Mouse (Mus musculus): Measurements from ENCODE around the gene Proser1.

Gene Proser1

DNA sequence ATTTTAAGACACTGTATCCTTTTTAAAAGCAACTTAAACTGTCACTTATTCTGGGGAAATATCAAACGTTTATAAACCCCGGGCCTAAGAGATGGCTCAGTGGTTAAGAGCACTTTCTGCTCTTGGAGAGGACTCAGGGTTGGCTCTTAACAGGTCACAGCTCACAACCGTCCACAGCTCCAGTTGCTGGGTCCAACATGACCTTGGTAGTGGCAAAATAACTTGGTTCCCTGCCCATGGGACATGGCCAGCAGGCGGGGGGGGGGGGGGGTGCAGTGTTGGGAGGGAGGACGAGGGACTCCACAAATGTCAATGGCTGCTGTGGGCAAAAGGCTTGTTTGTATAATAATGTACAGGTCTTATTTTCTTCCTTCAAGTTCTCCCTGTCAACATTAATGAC, 3.9 kb downstream of the Proser1 start:
- DNase-seq = no peak

DNA sequence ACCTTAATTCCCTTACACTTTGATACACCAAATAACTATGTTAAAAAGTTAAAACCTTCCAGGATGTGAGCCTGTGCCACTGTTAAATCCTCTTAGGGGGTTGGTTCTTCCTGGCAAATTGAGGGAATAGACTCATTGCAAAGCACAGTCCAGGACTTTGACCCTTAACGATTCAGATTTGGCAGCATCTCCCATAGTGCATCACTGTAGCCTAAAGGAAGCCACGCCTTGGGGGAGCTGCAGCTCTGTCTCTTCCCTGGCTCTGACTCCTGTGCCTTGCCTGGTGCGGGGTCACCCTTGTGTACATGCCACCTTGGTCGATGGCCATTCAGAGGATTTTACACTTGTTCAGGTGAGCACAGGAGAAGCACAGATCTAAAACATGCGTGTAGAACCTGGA, 6.2 kb downstream of the Proser1 start:
- DNase-seq = peak; percentile 42 to 49

DNA sequence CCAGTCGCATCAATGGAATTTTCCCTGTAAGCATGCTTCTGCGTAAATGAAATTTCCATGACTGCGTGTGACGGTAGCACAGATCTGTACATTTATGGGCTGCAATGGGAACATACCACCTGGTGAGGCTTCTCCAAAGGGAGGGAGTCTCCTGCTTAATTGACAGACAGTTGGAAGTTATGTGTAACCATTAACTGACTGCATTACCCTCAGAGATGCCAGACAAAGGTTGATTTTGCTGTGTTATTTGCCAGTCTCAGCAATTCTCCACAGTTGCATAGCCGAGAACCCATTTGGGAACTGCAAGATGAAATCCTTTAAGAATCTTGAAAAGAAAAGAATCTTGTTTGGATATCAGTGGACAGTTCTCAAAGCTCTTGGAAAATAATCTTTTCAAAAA, 8.6 kb downstream of the Proser1 start:
- DNase-seq = peak in 1 of 2 experiments; percentile 43

DNA sequence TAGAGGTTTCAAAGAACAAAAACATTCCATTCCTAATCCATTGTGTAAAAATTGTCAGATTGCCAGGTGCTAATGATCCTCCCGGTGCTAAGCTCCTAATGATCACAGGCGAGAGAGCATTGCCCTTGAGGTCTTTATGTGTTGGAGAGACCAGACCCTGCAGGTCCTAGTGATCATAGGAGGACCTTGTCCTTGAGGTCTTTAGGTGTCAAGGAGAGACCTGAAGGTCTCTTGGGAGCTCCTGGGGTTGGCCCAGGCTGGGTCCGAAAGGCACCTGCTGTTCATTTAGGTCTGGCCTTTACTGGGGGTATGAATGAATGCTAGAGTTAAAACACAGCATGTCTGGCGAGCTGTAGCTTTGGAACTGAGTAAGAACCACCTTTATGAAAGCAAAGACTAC, 10.7 kb downstream of the Proser1 start:
- DNase-seq = no peak

DNA sequence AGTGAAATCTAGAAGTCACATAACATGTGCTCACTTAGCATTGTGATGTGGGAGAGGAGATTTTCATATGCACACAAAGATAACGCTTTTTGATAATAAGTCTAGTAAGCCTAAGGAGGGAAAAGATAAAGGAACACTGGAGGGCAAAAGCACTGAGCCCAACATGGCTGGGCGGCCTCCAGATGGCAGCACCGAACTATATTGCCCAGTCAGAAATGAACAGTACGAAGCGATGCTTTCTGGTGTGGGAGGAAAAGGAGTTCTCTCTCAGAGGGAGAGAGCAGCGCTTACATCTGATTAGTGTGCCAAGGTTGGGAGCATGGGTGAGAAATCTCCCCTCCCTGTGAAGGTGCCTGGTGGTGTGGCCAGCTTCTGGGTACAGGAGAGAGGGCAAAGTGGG, 12.4 kb downstream of the Proser1 start:
- DNase-seq = peak; percentile 58 to 81

DNA sequence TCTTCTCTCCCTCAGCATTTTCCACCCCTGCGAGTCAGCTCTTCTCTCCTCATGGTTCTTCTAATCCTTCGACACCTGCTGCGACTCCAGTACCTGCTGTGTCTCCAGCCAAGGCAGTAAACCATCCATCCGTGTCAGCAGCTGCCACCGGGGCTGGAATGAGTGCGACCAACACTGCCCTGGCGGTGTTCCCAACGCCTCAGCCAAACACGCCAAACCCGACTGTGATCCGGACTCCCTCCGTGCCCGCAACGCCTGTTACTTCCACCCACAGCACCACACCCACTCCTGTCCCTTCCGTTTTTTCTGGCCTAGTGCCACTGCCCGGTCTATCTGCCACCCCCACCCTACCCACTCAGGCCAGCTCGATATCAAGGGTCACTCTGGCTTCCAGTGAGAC, 14.0 kb downstream of the Proser1 start:
- peak; percentile 85 to 88 for DNase-seq

DNA sequence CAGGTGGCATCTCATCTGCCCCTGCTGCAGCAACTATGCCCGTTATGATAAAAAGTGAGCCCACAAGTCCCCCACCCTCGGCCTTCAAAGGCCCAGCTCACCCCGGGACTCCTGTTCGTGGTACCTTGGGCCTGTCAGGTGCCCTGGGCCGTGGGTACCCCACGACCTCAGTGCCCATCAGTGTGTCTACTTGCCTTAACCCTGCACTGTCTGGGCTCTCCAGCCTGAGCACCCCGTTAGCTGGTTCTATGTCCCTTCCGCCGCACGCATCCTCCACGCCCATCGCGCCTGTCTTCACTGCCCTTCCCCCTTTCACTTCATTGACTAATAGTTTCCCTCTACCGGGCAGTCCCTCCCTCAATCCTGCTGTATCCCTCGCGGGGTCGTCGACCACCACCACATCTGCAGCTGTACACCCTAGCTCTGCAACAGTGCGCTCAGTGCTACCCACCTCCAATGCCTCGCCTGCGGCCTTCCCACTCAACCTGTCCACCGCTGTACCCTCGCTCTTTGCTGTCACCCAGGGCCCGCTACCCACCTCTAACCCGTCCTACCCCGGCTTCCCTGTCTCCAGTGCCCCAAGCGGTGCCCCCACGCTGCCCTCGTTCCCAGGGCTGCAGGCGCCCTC, 15.1 kb downstream of the Proser1 start:
- DNase-seq = no peak

DNA sequence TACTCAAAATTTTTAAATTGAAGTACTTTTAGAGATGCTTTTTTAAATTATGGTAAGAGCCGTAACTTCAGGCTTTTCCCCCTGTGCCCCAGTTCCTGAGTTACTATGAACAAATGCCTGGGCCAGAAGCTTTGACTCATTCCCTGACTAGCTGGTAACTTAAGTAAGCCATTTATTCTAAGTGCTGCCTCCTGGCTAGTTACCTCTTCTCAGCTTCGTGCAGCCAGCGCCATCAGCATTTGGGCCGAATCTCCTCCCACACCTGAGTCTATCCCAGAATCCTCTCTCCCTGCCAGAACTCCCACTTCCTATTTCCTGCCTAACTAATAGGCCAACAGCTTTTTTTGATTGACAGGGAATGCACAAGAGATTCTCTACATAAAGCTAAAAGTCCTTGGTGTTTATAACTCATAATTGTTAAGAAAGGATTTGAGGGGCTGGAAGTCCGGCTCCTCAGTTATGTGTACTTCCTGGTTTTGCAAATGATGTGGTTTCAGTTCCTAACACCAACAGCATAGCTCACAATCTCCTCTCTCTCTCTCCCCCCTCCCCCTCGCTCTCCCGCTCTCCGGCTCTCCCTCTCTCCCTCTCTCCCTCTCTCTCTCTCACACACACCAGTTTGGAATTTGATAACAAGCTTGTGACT, 20.1 kb downstream of the Proser1 start:
- peak in 1 of 2 experiments; percentile 34 for DNase-seq

DNA sequence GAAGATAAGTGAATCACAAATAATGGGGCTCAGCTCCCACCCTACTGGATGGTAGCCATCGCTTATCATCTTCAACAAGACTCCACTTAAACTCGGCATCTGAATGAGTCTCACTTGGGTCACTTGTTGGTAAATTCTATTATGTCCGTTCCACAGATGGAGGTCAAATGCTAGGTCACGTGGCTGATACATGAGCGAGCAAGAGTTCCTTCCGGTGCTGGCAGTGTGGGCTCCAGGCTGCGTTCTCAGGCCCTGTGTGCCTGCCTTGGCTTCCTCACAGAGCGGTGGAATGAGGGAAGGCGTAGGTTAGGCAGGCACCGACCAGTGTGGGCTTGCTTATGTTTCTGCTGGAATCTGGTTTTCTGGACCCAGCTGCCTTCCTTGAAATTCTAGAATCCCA, 23.1 kb downstream of the Proser1 start:
- no peak for DNase-seq

DNA sequence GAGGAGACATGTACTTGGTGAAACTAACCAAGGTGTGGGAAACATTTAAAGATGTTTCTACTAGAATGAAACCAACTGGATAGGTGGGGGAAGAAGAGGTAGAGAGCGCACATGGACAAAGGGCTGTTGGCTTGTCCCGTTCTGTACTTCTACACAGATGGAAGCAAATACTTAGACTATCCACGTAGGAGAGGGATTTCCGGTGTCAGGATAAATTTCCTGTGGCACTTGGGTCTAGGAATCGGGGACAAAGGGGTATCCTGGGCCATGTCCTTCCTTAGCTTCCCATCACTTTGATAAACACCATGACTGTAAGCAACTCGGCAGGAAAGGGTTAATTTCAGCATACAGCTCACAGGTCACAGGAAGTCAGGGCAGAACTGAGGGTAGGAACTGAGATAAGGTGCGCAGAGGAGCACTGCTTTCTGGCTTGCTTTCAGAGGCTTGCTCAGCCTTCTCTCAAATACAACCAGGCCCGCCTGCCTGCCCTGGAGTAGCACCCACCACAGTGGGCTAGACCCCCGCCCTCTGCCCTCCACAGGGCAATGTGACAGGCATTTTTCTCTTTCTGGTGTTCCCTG, 23.6 kb downstream of the Proser1 start:
- DNase-seq = no peak

DNA sequence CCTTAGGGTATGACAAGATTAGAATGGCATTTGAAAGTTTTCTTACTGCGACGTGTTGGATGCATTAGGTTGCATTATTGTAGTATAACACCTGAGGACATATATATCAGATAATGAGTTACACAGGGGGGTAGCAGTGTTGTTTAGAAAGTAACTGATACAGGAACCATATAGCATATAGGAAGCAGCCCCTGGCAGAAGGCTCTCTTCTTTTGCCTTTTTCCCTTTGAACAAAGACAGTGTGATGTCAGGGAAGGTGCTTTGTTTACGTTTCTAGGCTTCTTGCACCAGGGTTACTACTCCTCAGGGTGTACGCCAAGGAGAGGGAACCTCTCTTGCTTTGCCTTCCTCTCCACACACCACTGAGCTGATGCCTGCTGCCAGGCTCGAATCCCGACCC, 24.9 kb downstream of the Proser1 start, which contains the start of gene Stoml3:
Gene Stoml3 (plus strand): TSS at position 301 of the 400 bp plus-strand sequence.
- no peak for DNase-seq

DNA sequence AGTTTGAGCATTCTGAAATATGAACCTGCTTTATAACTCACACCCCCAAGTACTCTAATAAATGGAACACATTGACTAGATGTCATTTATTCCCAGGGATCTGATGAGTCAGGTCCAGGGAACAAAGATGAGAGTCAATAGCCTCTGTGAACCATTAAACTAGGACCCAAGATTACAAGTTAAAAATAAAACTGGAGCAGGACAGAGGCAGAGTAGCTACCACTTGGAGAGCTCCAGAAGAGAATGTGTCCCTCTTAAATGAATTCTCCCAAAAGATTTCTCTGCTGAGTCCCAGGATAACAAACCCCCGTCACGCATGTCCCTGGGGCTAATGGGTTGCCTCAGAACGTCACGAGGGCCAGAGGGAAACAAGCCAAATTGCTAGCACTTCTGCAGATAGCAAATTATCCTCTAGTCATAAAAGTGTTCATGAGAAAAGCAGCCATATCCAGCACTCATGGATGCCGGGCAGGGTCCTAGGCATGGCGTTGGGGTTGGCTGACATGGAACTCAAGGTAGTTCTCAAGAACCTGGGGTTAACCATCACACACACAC, 35.0 kb downstream of the Proser1 start:
- DNase-seq = peak; percentile 52 to 58

DNA sequence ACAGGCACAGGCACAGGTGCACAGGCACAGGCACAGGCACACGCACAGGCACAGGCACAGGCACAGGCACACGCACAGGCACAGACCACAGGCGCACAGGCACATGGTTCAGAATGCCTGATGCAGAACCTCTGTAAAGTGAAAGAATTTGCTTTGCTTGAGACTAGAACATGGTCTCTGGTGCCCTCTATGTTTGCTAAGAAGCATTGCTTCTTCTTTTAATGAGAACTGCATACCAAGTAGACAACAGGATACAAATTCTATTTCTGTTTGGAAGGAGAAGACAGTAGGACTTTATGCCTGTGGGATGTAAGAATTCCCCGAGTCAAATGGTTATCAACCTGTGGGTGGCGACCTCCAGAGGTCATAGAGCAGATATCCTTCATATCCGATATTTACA, 39.0 kb downstream of the Proser1 start:
- DNase-seq = no peak

DNA sequence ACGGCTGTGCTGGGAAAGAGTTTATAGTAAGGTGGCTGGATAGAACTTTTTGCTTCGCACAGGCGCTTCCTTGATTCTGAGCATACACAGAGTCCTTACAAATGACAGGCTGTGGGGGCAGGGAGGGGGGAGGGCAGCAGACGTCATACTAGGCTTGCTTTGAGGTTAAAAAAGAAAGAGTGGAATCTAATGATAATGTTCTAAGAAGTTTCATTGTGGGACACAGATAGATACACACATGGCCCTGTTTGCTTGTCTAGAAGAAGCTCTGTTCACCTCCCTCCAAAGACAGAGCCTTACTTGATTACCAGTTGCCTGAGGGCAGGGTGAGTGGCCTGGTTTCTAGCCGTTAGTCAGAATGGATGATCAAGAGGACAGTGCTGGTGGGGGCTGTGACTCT, 49.6 kb downstream of the Proser1 start:
- DNase-seq = peak in 1 of 2 experiments; percentile 5

DNA sequence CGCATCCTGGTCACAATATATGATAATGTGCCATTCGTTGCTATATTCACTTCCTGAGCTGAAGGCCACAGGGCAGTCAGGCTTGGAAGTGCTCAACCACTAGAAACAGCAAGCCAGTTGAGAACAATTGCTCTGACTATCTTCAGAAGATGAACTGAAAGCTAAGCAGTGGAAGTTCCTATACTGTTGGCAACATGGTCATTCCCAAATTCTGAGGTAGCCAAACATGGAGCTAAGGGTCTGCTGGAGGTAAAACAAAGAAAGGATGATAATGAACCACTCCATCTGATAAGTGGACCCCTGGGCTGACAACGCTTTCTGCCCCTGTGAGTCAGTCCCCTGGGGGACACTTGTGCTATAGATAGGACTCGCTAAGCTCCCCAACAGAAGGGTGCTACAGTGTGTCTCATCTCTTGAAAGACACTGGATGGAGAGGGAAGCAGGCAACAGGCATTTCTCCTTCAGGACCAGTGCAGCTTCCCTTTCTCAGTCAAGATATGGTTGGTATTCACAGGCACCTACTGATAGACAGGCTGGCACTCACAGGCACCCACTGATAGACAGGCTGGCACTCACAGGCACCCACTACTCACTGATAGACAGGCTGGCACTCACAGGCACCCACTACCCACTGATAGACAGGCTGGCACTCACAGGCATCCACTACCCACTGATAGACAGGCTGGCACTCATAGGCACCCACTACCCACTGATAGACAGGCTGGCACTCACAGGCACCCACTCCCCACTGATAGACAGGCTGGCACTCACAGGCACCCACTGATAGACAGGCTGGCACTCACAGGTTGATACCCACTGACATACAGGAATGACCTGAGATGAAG, 51.0 kb downstream of the Proser1 start:
- no peak for DNase-seq

DNA sequence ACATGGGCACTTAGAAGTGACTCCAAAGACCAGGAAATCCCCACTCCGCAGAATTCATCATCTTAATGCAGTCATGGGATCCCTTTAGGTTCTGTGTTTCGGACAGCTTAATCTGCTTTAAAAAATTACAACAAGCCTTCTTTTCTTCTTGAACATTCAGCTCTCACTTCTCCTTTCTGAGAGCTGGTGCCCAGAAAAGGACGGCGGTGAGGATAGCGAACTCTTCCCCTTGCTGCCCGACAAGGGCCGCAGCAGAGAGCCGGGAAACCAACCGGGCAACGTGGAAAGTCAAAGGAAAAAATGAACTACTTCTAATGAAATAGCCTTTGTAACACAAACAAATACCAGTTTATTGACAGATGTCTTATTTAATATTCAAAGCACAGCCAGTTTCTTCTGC, 59.3 kb downstream of the Proser1 start:
- DNase-seq = no peak

DNA sequence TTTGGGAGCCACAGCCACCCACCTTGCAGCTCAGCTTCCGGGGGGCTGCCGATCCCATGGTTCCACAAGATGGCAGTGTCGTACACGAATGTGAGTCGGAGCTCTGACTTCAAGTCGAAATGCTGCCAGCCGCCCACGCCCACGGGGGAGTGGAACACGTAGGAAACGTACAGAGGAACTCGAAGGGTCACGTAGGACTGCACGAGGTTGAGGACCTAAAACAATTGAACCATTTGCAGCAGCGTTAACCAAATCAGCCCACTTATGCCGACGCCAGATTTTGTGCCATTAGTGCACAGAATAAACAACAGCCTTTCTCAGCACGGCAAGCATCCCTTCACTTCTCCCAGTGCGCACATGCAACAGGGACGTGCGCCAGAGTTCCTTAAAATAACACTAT, 62.3 kb downstream of the Proser1 start:
- DNase-seq = peak; percentile 61 to 84

DNA sequence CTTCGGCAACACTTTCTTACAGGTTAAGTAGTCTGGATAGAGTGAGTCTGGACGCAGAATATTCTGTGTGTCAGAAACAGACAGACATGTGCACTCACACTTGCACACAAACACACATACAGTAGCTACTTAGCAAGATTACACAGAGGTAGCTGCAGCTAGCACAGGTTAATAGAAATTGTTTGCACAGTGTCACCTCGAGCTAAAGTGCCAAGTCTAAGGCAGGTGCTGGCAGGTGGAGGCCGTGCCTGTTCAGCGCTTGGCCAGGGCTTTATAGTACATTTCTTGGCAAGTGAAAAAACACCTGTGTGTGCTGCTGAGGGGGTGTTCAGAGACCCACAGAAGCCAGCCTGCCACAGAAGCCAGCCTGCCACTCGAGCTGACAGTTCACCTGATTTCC, 66.8 kb downstream of the Proser1 start:
- DNase-seq = peak in 1 of 2 experiments; percentile 4
